Comparison of ENCODE assay signal across 8 mouse cellular contexts in genomic region chr1:59333860-59334561, GRCm38 (mm10).
DNase-seq lines count a peak whose midpoint lies in the region.

No protein-coding gene starts in this region.

- peak; percentile 43 for DNase-seq in cerebellum, adult 11 months
- DNase-seq in cerebellum, postnatal 4 days (ENCODE audit: low spot score in 2 of 2) = no peak
- DNase-seq in cerebellum, adult 9-11 months = peak; percentile 70
- DNase-seq in gastrocnemius, adult 8-10 months (ENCODE audit: low spot score in 2 of 2) = peak; percentile 30 to 53
- DNase-seq in mesoderm, embryonic 11.5 days (ENCODE audit: low read depth, low spot score) = peak; percentile 72
- DNase-seq in spleen, adult 18-20 months = no peak
- DNase-seq in thymus, adult 18-20 months = no peak
- DNase-seq in right cerebral cortex, postnatal 14 days = no peak

Comparison
In these comparisons a context has a peak if more than half of its experiments do, and no peak if none do; other contexts are left out.
1. DNase-seq: peak in cerebellum, adult 11 months (single experiment), cerebellum, adult 9-11 months (single experiment), gastrocnemius, adult 8-10 months (2 of 2) and mesoderm, embryonic 11.5 days (single experiment); none in cerebellum, postnatal 4 days (0 of 2), spleen, adult 18-20 months (0 of 2), thymus, adult 18-20 months (0 of 2) and right cerebral cortex, postnatal 14 days (single experiment).